Mouse (Mus musculus): ENCODE measurements around the gene Vps13d. TPM values are rescaled to one million over a fixed set of nuclear protein-coding genes. Genes with fewer than 3 reads are reported as not detected.

Gene Vps13d
- total RNA-seq (2021) (10 to 100 TPM; 49.7 to 56.2 TPM), polyA plus RNA-seq (2012; rRNA removed) (10.2 and 13.3 TPM in 2 replicates)
- long read RNA-seq, partial matches to known transcripts: 1 of 2 reads
- long read RNA-seq, other reads (novel, unspliced or antisense): 1 of 2 reads

- peak; percentile 91 for DNase-seq
Measured at GRCm38 (mm10) chr4:145194559-145195162, at the start of gene Vps13d. TSS of gene Vps13d (minus strand) at chr4:145195005.

DNA sequence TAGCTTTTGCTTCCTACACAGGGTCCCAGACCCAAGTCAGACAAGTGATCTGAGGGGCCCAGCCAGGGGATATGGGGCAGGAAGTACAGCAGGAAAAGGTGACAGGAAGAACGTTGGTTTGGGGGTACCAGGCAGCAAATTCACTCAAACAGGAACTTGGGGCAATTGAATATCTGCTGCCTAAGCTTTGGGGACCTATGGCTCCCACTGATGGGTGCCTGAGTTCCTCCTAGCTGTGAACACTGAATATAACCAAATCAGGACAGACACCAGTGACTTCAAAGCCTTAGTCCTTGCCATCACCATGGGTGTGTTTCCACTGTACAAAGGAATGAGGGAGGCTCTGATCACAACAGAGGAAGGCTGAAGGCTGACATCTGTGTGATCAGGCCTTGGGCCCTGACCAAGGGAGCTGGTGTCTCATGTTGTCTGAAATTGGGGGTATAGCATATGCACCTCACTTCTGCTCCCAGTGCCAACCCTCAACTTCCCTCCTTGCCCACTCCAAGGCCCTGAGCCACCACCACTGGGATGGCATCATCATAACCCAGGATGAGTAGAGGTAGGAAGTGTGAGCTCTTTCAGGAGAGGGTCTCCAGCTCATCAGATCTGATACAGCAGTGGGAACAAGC, 48.0 kb upstream of the Vps13d start:
- DNase-seq: no peak

DNA sequence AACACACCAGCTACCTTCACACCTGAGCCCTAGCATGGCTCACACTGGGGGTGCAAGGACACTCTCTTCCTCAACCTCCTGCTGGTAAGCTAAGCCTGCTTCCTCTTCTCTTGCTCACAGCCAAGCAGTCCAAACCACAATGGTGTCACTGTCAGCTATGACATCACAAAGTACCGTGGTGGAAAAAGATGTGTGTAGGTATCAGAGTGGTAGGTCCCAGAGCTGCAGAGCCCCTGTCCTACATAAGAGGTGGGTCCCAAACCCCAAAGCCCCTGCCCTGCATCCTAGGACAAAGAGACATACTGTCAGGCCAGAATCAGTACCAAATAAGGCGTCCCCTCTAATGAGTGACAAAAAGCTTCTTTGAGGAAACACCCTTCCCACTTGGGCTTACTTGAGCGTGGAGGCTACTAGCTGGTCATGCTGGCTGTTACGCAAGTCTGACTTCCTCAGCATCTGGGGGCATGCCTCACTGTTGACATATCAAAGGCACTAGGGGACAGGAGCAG, 46.0 kb upstream of the Vps13d start:
- DNase-seq: no peak

GRCm38 (mm10) chr4:145239049-145239830, 44.4 kb upstream of the Vps13d start:
- DNase-seq: peak; percentile 41

DNA sequence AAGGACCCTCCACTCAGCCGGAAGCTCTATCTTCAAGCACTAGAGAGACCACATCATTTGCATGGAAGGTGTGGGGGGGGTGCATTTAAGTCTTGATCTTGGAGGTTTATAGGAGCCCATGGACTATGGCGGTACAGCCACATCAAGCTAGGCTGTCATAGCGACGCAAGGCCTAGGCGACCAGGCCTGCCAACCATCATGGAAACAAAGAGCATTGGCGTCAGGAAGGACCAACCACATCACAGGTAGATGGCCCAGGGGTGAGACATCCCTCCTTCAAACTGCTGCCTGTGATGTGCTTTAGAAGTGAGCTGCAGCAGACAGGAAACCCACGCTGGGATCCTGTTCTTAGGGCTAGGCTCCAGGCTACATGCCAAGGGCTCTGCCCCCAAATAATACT, 41.2 kb upstream of the Vps13d start:
- no peak for DNase-seq

- no peak for DNase-seq
Measured at GRCm38 (mm10) chr4:145233487-145234228, 38.9 kb upstream of the Vps13d start.

GRCm38 (mm10) chr4:145231732-145232131, 36.9 kb upstream of the Vps13d start:
- no peak for DNase-seq

DNA sequence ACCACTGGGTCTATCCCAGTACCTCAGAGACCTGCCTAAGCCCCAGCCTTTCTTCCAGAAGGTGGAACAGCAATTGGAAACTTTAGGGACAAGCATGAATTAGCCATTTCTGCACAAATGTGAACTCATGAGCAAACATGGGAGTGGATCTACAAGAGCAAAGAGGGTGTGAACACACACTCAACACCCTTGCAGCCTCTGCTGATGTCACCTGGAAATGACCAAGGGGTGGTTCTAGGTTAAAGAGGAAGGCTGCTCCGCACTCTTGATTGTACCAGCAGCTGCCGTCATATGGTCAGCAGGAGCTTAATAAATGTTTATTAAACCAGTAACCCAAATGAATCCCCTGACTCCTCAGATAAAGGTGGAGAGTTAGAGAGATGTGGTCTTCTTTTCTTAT, 35.8 kb upstream of the Vps13d start:
- DNase-seq: no peak

DNA sequence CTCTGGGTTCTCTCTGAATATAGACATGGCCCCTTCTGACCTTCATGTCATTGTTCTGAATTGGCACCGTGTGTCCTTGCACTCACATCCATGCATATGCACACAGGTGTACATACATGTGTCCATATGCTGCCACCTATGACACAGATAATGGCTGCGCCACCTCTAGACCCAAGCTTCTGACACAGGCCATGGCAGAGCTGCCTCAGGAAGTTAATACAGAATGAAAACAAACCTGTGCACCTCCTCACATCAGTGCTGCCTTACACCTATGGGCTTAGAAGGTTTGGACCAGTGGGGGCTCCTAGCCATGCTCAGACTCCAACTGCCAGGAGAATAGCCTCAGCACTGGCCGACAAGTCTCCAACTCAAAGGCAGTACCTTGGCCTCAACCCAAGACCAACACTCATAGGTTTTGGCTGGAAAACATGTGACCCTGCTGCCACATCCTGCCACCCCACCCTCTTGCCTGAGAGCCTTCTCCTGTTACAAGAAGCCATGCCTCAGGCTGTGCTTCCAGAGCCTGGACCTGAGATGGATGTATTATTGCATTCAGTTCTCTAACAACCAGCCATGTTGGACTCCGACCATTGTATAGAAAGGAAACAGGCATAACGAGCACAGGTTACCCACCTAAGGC, 34.8 kb upstream of the Vps13d start:
- no peak for DNase-seq

- no peak for DNase-seq
Measured at GRCm38 (mm10) chr4:145229051-145229450, 34.2 kb upstream of the Vps13d start.

GRCm38 (mm10) chr4:145224613-145225012, 29.8 kb upstream of the Vps13d start:
- no peak for DNase-seq

DNA sequence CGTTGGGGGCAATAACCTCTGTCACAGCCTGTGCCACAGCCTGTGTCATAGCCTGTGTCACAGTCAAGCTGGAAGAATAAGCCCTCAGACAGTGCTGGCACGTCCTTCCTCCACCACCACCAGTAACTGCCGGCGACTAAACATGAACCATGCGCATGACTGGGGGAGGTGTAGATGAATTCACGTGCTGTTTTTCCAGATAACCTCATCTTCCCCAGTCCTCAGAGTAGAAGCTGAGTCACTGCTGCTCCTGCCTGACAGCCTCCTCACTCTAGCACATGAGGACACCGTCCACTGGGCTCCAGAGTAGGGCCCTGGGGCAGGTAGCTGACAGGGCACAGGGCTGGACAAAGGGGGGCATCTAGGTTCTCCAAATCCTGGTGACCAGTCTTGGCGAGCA, 27.3 kb upstream of the Vps13d start:
- no peak for DNase-seq

DNA sequence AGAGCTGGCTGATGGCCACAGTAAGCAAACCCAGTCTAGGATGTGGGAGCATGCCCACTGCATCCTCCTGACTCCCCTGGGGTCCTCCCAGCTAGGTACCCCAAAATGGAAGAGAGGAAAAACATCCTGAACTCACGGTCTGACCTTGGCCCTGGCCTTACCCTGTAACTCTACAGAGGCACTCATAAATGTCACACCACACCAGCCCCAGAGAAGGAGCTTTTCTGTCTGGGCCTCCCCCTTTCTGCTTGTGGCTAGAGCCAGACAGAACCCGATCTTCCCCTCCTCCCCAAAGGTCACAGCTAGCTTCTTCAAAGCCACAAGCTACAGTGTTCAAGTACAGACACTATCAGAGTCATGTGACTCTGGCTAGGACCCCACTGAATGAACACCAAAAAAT, 26.6 kb upstream of the Vps13d start:
- no peak for DNase-seq

- DNase-seq: no peak
Measured at GRCm38 (mm10) chr4:145220001-145220400, 25.2 kb upstream of the Vps13d start.

GRCm38 (mm10) chr4:145219240-145219985, 24.6 kb upstream of the Vps13d start:
- DNase-seq: peak; percentile 56

GRCm38 (mm10) chr4:145217837-145218236, 23.0 kb upstream of the Vps13d start:
- DNase-seq: no peak

DNA sequence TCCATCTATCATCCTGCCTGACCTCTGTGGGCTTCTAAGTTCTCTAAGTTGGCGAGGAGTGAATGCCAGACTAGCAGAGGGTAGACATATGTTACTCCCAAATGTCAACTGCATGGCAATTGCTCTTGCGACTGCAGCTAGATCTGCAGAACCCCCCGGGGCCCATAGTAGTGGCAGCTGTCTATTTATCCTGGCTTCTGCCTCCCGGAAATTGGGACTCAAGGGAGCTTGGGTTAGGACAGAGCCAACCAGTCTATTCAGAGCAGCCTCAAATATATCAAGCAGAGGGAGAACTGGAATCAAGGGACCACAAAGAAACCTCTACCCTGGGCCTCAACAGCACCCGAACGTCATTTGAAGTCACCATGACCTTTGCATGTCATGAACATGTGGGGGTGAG, 22.2 kb upstream of the Vps13d start:
- no peak for DNase-seq

DNA sequence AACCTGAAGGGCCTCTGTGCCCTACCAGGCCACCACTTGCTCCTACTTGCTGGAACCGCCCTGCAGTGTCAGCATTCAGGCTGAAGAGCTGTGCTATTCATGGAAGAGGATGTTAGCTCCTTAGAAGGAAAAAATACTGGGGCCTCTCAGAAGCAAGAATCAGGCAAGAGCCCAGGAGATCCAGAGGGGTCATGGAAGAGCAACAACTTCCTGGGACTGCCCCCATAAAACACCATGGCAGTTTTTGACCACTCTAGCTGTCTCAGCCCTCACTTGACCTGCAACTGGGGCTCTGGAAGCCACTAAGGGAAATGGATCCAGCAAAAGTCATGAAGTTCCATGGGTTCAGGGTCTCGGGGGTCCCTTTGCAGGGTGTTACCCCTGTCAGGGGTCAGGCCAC, 20.6 kb upstream of the Vps13d start:
- no peak for DNase-seq

- DNase-seq: no peak
Measured at GRCm38 (mm10) chr4:145214786-145215174, 20.0 kb upstream of the Vps13d start.

DNA sequence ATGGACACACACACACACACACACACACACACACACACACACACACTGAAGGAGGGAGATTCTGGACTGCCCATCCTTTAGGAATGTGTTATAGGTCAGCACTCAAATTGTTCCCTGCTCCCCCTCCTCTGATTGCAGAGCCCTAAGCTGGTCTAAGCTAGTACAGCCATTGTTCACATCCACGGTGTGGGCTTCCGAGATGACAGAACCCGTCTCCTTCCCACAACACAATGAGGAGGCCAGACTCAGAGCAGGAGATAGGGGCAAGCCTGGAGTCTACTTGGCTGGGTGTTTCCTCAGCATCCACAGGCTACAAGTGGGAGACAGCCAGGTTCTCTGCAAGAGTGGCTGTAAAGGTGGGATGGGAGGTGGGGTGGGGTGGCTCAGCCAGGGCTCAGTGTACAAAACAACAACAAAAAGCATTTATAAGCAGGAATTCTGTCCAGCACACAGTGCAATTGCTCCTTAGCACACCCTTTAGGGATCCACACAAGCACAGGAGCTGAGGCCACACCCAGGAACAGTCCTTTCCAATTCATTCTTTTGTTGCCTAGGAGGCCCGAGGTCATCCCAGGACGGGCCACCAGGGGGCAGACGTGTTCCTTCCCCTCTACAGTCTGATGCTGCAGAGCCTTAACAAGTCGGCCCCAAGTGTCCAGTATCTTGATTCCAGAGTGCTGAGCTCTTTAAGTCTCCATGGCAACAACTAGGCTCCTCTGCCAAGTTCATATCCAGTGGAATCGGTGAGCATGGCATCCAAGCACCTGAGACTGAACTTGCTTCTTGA, 19.4 kb upstream of the Vps13d start:
- peak; percentile 94 for DNase-seq
